Mouse (Mus musculus) small intestine, adult 2 months (tissue): ENCODE measurements around the gene Rxra.
A peak's percentile ranks its signal among the peaks of the same experiment; 100 is the strongest.

Experiments used
- CTCF ChIP-seq: fragments of 200-500 bp; IDR thresholded peaks from 2 replicates; pipeline ENCODE4 v1.5.1; 2012; ENCODE audit warnings: low read depth, mild to moderate bottlenecking, control low read depth, inconsistent platforms, low read length, moderate library complexity, mixed read lengths; ENCODE audit not compliant: insufficient replicate concordance, insufficient read length; ENCODE audit errors: extremely low read depth
- POLR2A ChIP-seq: fragments of 200-500 bp; IDR thresholded peaks from 2 replicates; pipeline ENCODE4 v1.6.1; 2012; ENCODE audit warnings: low read depth, mild to moderate bottlenecking, control low read depth, inconsistent platforms, low read length, moderate library complexity

DNA sequence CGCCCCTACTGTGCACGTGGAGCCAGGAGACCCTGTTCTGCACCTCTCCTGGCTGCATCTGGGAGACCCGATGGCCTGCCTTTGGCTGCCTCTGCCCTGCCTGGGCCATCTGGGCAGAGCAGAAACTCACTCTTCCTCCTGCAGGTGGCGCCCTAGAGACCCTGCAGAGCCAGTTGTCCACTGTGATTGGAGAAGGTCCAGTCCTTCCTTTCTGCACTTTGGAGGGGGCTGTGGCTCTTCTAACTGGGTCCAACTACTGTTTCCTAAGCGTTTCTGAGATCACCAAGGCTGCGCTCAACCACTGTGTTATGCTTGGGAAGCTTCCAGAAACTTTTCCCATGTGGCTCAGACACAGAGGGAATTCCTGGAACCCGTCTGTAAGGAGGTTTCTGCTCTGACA lies 95.7 kb downstream of the Rxra start:
- TF ChIP-seq CTCF: peak; percentile 80; the same call in 1 of the 2 replicates
- TF ChIP-seq POLR2A: no peak
